Mouse (Mus musculus) left cerebral cortex, adult 9 months (tissue): ENCODE data around the gene Hist1h2ab.
"Not testable (repeated sequence)": the region's sequence is repeated elsewhere in the genome, so short reads cannot be mapped to it uniquely, and the experiment has no call there.

Source experiments
- DNase-seq, 2 experiments: peaks; one replicate each; pipeline ENCODE4 v3.0.0; 2022; ENCODE audit warnings: low spot score in 2 of 2

Hist1h2ab gene

GRCm38 (mm10) chr13:23750839-23751477 is at the start of gene Hist1h2ab:
Gene Hist1h2ab (plus strand): TSS chr13:23751126.
- DNase-seq, result peak in 1 of 2 experiments; percentile 44

GRCm38 (mm10) chr13:23702220-23702619 is 48.7 kb upstream of the Hist1h2ab start:
- DNase-seq, result no peak

GRCm38 (mm10) chr13:23702801-23703200 is 48.1 kb upstream of the Hist1h2ab start:
- not testable (repeated sequence) for DNase-seq

- DNase-seq, result no peak
These were observed 45.1 kb upstream of the Hist1h2ab start for GRCm38 (mm10) chr13:23705751-23706356.

- DNase-seq, result no peak
These were observed 44.2 kb upstream of the Hist1h2ab start for GRCm38 (mm10) chr13:23706771-23707170.

GRCm38 (mm10) chr13:23708041-23708440 is 42.9 kb upstream of the Hist1h2ab start:
- no peak for DNase-seq

- DNase-seq, result no peak
These were observed 42.3 kb upstream of the Hist1h2ab start for GRCm38 (mm10) chr13:23708654-23709053.

GRCm38 (mm10) chr13:23709714-23710373 is 41.1 kb upstream of the Hist1h2ab start:
- DNase-seq, result no peak

GRCm38 (mm10) chr13:23710374-23711089 is 40.4 kb upstream of the Hist1h2ab start, which contains the start of gene Hfe:
Gene Hfe (minus strand): TSS chr13:23710854.
- no peak for DNase-seq

GRCm38 (mm10) chr13:23716261-23717042 is 34.5 kb upstream of the Hist1h2ab start:
- DNase-seq, result no peak

GRCm38 (mm10) chr13:23717176-23717575 is 33.8 kb upstream of the Hist1h2ab start:
- DNase-seq, result no peak

- not testable (repeated sequence) for DNase-seq
These were observed 33.2 kb upstream of the Hist1h2ab start for GRCm38 (mm10) chr13:23717593-23718245.

GRCm38 (mm10) chr13:23724239-23724638 is 26.7 kb upstream of the Hist1h2ab start:
- no peak for DNase-seq

- DNase-seq, result no peak
These were observed 25.7 kb upstream of the Hist1h2ab start for GRCm38 (mm10) chr13:23725213-23725612.

- no peak for DNase-seq
These were observed 22.3 kb upstream of the Hist1h2ab start for GRCm38 (mm10) chr13:23728472-23729191.

GRCm38 (mm10) chr13:23729192-23729525 is 21.8 kb upstream of the Hist1h2ab start:
- no peak for DNase-seq

- no peak for DNase-seq
These were observed 21.2 kb upstream of the Hist1h2ab start for GRCm38 (mm10) chr13:23729706-23730105.

- DNase-seq, result no peak
These were observed 20.4 kb upstream of the Hist1h2ab start for GRCm38 (mm10) chr13:23730479-23730878.

GRCm38 (mm10) chr13:23732156-23732804 is 18.6 kb upstream of the Hist1h2ab start:
- DNase-seq, result peak in 1 of 2 experiments; percentile 38

GRCm38 (mm10) chr13:23737091-23737490 is 13.8 kb upstream of the Hist1h2ab start:
- no peak for DNase-seq
